Mouse (Mus musculus) cerebellum, postnatal 36 days (tissue): Measurements from ENCODE around the gene Mapk8ip1.

Source experiments
- DNase-seq, 2 experiments: peaks; one replicate each; pipeline ENCODE4 v3.0.0; 2021 to 2022; ENCODE audit warnings: mixed read lengths in 2 of 2

Gene Mapk8ip1

DNA sequence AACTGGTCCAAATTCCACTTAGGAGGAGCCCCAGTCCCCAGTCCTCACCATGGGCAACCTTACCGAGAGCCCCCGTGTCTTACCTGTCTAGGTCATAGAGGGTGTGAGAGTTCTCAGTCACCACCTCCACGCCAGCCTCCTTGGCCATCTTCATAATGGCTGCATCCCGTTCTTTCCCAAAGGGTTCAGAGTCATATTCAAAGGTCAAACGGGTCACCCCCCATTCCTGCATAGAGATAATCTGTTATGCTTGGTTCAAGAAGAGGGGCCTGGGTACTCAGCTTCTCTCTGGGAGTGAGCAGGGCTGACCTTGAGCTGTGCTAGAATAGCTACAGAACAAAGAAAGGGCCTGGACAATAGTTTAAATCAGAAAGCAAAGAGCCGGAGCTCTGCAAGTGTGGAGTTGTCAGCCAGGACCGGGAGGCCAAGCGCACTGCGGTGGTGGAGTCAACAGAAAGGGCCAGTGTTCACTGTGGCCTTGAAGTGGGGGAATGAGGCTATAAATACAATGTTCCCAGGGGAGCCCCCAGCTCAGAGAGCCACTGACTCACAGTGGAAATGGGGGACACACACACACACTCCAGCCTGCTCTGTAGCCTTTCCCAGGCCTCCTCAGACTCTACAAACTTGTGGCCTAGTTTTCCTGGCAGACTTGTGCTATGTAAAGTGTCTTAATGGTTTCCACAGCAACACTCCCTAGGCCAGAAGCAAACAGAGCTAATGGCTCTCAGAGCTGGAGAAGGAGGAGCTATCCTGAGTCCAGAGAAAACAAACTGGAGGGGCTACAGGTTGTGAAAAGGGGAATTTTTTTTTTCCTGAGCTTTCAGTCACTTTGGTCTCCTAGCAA is 23.6 kb upstream of the Mapk8ip1 start:
- DNase-seq = peak in 1 of 2 experiments; percentile 21

DNA sequence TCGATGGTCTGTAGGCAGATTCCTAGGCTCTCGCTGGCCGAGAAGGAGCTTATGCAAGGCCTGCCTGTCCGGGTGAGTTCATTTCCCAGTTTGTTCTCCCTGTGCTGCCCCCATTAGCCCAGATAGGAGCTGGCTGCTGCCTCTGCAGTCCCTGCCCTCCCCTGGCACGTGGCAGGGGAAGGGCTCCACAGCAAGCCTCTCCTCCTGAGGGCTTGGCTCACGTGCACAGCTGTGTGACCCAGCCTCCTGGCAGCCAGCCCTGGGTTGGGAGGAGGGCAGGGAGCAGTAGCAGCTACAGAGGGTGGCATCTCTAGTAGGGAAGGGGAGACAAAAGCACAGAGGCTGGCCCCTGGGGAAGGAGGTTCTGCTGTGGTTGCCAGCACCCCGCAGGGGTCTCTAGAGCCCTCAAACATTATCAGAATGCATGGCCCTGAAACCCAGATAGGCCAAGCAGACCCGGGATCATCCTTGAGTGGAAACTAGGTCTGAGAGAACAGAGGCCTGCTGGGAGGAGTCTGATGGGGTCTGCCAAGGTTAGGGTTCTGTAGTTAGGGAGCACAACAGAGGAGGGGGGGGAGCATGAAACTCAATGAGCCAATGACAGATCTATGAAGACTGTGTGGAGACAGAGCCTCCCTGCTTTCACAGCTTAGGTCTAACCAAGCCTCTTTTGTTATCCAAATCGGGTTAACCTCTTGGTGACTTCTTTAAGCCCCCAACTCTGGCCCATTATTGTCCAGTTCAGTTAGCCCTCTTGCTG is 22.8 kb upstream of the Mapk8ip1 start:
- DNase-seq = peak; percentile 78 to 88

DNA sequence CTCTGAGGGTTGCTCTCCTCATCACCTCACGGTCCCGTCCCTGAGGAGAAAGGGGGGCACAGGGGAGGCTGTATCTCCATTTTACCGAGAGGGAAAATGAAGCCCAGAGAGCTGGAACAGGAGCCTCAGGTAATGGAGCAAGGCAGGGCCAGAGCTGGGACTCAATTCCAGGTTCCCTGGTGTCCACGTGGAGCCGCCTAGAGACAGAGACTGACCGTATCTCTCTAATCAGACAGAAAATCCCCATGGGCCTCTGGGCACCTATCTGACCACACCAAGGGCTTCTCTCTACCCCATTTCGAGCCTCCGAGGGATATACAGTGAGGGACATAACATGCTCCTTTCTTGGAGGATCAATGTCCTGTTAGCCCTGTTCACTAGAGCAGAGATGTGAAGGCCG is 22.1 kb upstream of the Mapk8ip1 start:
- peak in 1 of 2 experiments; percentile 33 for DNase-seq

GRCm38 (mm10) chr2:92422388-92423135 is 21.5 kb upstream of the Mapk8ip1 start:
- DNase-seq = peak; percentile 54 to 57

DNA sequence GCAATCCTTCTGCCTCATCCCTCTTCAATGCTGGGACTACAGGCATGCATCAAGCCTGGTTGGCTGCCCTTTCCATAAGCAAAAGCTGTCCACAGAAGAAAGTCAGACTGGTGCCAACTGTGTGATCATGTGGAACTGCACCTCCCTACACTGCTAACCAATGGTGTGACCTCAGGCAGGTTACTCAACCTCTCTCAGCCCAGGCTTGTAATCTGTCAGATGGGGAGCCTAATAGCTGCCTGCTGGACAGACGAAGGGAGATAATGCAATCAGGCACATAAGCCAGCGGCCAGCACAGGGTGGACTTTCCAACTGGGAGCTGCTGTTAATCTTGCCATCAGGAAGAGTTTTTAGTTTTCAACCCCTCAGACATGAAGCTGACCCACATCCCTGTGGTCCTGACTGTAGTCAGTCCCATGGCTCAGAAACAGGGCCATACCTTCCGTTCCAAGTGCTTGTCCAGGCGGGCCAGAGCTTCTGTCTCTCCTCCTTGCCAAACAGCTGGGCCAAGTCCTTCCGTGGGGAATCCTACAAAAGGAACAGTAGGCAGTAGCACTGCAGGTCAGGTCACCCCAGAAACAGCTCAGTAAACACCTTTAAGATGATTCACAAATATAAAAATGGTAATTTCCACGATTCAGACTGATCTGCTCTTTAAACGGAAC is 20.8 kb upstream of the Mapk8ip1 start:
- DNase-seq = no peak

GRCm38 (mm10) chr2:92411705-92412104 is 10.6 kb upstream of the Mapk8ip1 start:
- DNase-seq = peak; percentile 79 to 85

- DNase-seq = no peak
Measured at GRCm38 (mm10) chr2:92408309-92409045, 7.4 kb upstream of the Mapk8ip1 start.

DNA sequence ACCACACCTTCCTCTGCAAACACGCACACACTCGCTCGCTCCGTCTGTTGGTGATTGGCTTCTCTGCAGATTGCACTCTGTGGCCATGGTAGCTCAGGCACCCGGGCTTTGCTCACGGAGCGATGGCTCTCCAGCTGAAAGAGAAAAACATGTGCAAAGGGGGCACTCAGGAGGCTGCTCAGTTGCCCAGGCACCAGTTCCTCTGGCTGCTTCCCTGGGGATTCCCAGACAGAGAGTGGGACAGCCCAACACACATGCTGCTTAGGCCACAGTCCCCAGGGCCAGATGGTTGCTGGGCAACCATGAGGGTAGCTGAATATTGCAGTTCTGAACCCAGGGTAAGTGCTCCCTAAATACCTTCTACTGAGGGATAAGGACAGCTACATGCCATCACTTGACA is 4.6 kb upstream of the Mapk8ip1 start:
- DNase-seq = no peak

GRCm38 (mm10) chr2:92404737-92405136 is 3.7 kb upstream of the Mapk8ip1 start:
- peak in 1 of 2 experiments; percentile 40 for DNase-seq

GRCm38 (mm10) chr2:92403776-92404319 is 2.8 kb upstream of the Mapk8ip1 start:
- DNase-seq = no peak

- peak; percentile 82 to 84 for DNase-seq
Measured at GRCm38 (mm10) chr2:92402591-92403326, 1.7 kb upstream of the Mapk8ip1 start.

DNA sequence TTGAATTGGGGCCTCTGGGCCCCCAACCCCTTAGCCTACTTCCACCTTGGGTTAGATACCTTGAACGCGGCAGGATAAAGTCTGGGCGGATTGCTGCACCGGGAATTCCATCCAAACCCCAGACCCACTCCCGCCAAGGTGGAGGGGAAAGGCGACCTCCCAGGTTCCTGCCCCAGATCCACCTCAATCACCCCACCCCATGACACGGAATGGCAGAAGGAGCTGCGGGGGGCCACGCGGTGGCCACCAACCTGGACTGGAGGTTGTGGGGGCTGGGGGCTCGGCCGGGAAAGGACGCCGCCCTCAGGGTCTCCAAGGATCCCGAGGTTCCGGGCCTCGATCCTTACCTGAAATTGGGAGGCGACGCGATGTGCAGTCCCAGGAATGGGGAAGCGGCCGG is 381 bp downstream of the Mapk8ip1 start:
- peak in 1 of 2 experiments; percentile 49 for DNase-seq

- peak in 1 of 2 experiments; percentile 32 for DNase-seq
Measured at GRCm38 (mm10) chr2:92399877-92400276, 1.2 kb downstream of the Mapk8ip1 start.

DNA sequence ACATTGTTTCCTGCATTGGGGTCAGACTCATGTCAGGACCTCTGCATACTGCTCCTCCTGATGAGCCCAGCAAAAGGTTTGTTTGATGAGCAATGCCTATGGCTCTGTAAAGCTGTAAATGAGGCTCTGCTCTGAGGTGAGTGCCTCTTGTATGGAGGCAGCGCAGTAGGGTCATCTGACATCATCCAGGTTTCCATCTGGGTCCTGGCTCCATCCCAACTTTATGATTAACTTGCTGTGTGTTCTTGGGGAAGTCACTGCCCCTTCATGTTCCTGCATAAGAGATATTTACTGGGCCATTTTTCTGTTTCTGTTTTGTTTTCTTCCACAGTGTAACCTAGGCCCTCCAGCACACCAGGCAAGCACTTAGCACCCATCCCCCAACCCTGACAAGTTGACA is 3.6 kb downstream of the Mapk8ip1 start:
- DNase-seq = peak in 1 of 2 experiments; percentile 52

DNA sequence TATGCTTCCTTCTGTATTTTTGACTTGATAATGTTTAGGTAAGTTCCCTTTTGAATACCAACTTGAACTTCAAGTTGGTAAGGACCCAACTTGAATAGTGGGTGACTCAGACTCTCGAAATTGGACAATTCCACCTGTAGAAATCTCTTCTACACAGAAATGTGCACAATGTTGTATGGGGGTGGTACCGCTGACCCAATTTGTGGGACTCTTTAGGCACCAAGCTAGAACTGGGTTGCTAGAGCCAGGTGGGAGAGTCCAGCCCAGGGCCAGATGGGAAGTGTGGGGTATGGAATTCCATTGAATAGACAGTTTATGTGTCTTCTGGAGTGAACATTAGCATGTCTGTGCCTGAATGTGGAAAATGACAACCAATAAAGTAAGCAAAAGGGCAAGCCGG is 5.5 kb downstream of the Mapk8ip1 start:
- no peak for DNase-seq

- peak in 1 of 2 experiments; percentile 39 for DNase-seq
Measured at GRCm38 (mm10) chr2:92392318-92393264, 8.5 kb downstream of the Mapk8ip1 start.

DNA sequence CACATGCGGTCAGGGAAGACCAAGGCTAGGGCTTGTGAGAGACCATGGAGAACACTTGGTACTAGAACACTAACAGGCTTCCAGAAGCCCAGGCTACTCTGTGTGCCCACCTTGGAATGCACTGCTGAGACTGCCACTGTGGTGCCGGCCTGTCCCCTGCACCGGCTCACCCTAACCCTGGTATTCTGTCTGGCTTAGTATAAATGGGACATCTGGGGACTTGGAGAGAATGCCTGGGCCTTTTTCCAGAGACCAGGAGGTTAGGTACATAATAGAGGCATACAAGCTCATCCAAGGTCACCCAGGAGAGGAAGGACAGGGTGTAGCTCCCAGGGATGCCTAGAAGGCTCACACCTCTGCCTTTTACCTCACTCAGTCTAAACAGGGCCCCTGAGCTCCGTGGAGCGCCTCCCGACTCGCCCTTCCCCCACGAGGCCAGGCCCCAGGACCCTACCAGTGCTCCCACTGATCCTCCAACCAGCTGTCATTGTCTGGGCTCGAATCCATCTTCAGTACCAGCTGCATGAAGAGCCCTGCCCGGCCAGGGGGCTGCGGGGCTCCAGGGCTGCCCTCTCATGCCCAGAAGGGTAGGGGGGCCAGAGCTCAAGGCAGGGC is 9.3 kb downstream of the Mapk8ip1 start:
- DNase-seq = no peak

DNA sequence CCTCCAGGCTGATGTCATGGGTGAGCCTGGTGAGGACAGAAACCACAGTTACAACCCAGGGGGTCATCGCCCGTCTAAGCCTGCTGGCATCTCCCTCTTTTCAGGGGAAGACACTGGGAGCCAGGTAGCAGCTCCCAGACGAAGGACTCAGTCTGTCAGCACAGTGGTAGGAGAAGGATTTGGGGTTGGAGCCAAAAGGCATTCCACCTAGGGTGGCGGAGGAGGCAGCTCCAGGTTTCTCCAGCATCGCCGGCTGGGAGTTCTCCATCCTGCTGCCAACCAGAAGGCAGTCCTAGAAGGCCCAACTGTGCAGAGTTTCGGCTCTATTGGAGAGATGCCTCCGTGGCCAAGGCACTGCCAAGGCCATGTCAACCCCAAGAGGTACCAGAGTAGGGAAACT is 9.9 kb downstream of the Mapk8ip1 start:
- DNase-seq = peak in 1 of 2 experiments; percentile 54
